Mouse (Mus musculus) stomach, postnatal 0 days (tissue): ENCODE results near the gene Car14. TPM values are rescaled to one million over a fixed set of nuclear protein-coding genes. Genes with fewer than 3 reads are reported as not detected.

Experiments used
- ATAC-seq: fragments of 200-750 bp; cut with Nextera tagmentation; 2 replicates; pipeline ENCODE4 v1.8.0; 2017; ENCODE audit not compliant: low FRiP score, low TSS enrichment
- DNase-seq: peaks from one replicate; pipeline ENCODE4 v3.0.0-alpha.2; 2016; ENCODE audit warnings: low spot score
- H3K27ac ChIP-seq: fragments of 300-500 bp; sonication (generic); replicated peaks from 2 replicates; pipeline ENCODE4 v1.5.1; 2014; ENCODE audit warnings: mild to moderate bottlenecking, control low read depth
- H3K27me3 ChIP-seq: fragments of 300-500 bp; sonication (generic); 2 replicates; pipeline ENCODE4 v1.6.1; 2014; ENCODE audit warnings: low read length; ENCODE audit not compliant: control insufficient read depth, insufficient read depth
- H3K36me3 ChIP-seq: fragments of 300-500 bp; sonication (generic); 2 replicates; pipeline ENCODE4 v1.6.1; 2014; ENCODE audit warnings: low read length, mixed read lengths; ENCODE audit not compliant: control insufficient read depth, insufficient read depth
- H3K4me1 ChIP-seq: fragments of 300-500 bp; sonication (generic); replicated peaks from 2 replicates; pipeline ENCODE4 v1.6.1; 2014; ENCODE audit warnings: antibody characterized with exemption; ENCODE audit not compliant: control insufficient read depth, insufficient read depth
- H3K4me2 ChIP-seq: fragments of 300-500 bp; sonication (generic); replicated peaks from 2 replicates; pipeline ENCODE4 v1.6.1; 2014; ENCODE audit warnings: low read depth, mild to moderate bottlenecking, control low read depth, moderate library complexity
- H3K4me3 ChIP-seq: fragments of 300-500 bp; sonication (generic); 2 replicates; pipeline ENCODE4 v1.5.1; 2014; ENCODE audit warnings: low read depth, low read length, control low read depth
- H3K9ac ChIP-seq: fragments of 300-500 bp; sonication (generic); 2 replicates; pipeline ENCODE4 v1.6.1; 2014; ENCODE audit warnings: mild to moderate bottlenecking, low read length, control low read depth, mixed read lengths
- H3K9me3 ChIP-seq: fragments of 300-500 bp; sonication (generic); 2 replicates; pipeline ENCODE4 v1.6.1; 2016; ENCODE audit warnings: low read length; ENCODE audit not compliant: control insufficient read depth
- CTCF ChIP-seq: IDR thresholded peaks from 2 replicates; pipeline ENCODE4 v1.5.1; 2016; ENCODE audit warnings: antibody characterized with exemption, low read depth, mild to moderate bottlenecking, moderate library complexity
- EP300 ChIP-seq: optimal IDR thresholded peaks from 2 replicates; pipeline ENCODE3; 2016; ENCODE audit warnings: antibody characterized with exemption
- WGBS: fragments of 180-500 bp; shearing (Covaris S2); extraction: QIAGEN DNeasy Blood & Tissue Kit; methylation state at CpG from one replicate; pipeline ENCODE4 v1.1.7; 2014; 5-methylcytosine and 5-hydroxymethylcytosine counted together
- polyA plus RNA-seq: library from polyadenylated mRNA; unstranded; fragments of >200 nt; fragmentation: Nextera tagmentation; extraction: Ambion mirVana; gene quantifications from 2 replicates; pipeline ENCODE4 v1.2.1, GENCODE M21; 2015

The Car14 gene
- polyA plus RNA-seq, 1 experiment from 2014 or later = 0.68 TPM

GRCm38 (mm10) chr3:95866071-95866470 lies 38.4 kb downstream of the Car14 start:
- 87% methylated on average over 5 of the region's 5 CpGs for WGBS
- Histone ChIP-seq H3K27ac (no peak overlapping the region), H3K9ac (no peak overlapping the region), H3K27me3 (no peaks in the 10 kb centered on the region), H3K36me3 (no peaks in the 10 kb centered on the region; the same call in 1 of the 2 replicates), H3K4me3 (no peak overlapping the region), H3K9me3 (no peaks in the 10 kb centered on the region), H3K4me2 (no peak overlapping the region), H3K4me1 (no peaks in the 10 kb centered on the region)
- ATAC-seq (no peak), DNase-seq (no peak)
- TF ChIP-seq EP300 = no peak
- no peak for TF ChIP-seq CTCF

DNA sequence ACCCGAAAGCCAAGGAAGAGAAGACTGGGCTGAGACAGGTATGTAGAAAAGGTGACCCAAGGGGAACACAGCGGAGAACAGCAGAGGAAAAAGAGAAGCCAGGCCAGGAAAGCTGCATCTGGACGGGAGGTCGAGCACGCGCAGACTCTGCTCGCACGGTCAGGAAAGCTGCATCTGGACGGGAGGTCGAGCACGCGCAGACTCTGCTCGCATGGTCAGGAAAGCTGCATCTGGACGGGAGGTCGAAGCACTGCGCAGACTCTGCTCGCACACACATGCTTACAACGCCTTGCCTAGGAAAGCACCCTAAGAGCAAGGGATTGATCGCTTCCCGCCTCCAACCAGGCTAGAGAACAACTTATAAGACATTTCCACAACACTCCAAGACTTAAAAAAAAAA lies 38.9 kb downstream of the Car14 start:
- Histone ChIP-seq H3K27ac (no peak overlapping the region), H3K4me1 (no peaks in the 10 kb centered on the region), H3K9me3 (no peaks in the 10 kb centered on the region), H3K4me2 (no peak overlapping the region), H3K4me3 (no peak overlapping the region), H3K27me3 (no peaks in the 10 kb centered on the region), H3K9ac (no peak overlapping the region), H3K36me3 (no peaks in the 10 kb centered on the region; the same call in 1 of the 2 replicates)
- 92% methylated on average over 20 of the region's 20 CpGs for WGBS
- ATAC-seq (no peak), DNase-seq (no peak)
- TF ChIP-seq CTCF = no peak
- TF ChIP-seq EP300 = no peak

DNA sequence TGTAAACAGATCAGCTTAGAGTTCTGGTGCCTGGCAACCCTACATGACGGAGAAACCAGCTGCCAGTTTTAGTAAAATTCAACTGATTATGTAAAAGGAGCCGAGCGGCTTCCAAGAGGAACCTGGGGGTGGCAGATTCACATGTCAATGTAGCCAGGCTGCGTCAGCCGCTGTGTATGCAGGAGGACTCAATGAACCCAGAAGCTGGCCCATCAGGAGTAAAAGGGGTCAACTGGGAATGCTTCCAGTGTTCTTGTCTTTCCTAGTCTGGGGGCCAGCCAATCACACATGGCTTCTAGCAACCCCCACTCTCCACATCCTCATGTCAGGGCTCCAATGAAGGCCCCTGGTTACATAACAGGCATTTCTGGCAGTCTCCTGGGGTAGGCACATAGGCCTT lies 39.4 kb downstream of the Car14 start:
- ATAC-seq = no peak
- WGBS = 88% methylated on average over 5 of the region's 5 CpGs
- DNase-seq = no peak

DNA sequence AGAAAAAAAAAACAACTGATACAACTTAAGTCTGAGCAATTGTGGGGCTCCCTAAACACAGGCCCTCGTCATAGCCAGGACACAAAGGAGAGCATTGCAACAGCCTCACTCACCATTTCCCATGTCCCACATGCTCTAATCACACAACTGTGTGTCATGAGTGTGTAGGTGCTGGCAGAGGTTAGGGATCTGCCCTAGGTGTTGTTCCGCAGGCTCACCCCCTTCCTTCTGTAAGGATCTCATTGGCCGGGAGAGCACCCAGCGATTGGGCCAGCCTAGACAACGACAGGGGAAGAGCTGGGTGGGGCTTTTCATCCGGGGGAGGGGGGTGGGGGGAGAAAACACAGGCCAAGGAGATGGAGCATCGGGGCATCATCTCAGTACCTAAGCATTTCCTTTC lies 40.9 kb downstream of the Car14 start:
- 62% methylated on average over 7 of the region's 7 CpGs for WGBS

More for the DNA sequence above, 39.4 kb downstream of the Car14 start:
- H3K4me1 ChIP-seq = no peaks in the 10 kb centered on the region
- H3K4me3 ChIP-seq = no peak overlapping the region
- TF ChIP-seq CTCF (no peak), EP300 (no peak)
- H3K9me3 ChIP-seq = no peaks in the 10 kb centered on the region
- no peaks in the 10 kb centered on the region for H3K27me3 ChIP-seq
- H3K9ac ChIP-seq = no peak overlapping the region
- H3K4me2 ChIP-seq = no peak overlapping the region
- no peaks in the 10 kb centered on the region; the same call in 1 of the 2 replicates for H3K36me3 ChIP-seq
- H3K27ac ChIP-seq = no peak overlapping the region

GRCm38 (mm10) chr3:95861796-95862195 lies 42.7 kb downstream of the Car14 start:
- DNase-seq = peak; percentile 66
- WGBS = 49% methylated on average over 2 of the region's 2 CpGs
- ATAC-seq = peak; percentile 77

More for the DNA sequence above, 40.9 kb downstream of the Car14 start:
- H3K4me3 ChIP-seq = no peak overlapping the region
- no peaks in the 10 kb centered on the region for H3K9me3 ChIP-seq
- DNase-seq (no peak), ATAC-seq (no peak)
- no peaks in the 10 kb centered on the region for H3K4me1 ChIP-seq
- no peaks in the 10 kb centered on the region for H3K27me3 ChIP-seq
- no peak overlapping the region for H3K27ac ChIP-seq
- H3K4me2 ChIP-seq = no peak overlapping the region
- TF ChIP-seq CTCF = no peak
- TF ChIP-seq EP300 = no peak
- H3K36me3 ChIP-seq = no peaks in the 10 kb centered on the region; the same call in 1 of the 2 replicates
- H3K9ac ChIP-seq = no peak overlapping the region

GRCm38 (mm10) chr3:95861216-95861615 lies 43.3 kb downstream of the Car14 start:
- H3K27ac ChIP-seq = no peak overlapping the region
- TF ChIP-seq CTCF (peak; percentile 62), EP300 (no peak)
- H3K4me1 ChIP-seq = no peaks in the 10 kb centered on the region
- H3K4me2 ChIP-seq = no peak overlapping the region
- no peaks in the 10 kb centered on the region for H3K9me3 ChIP-seq
- DNase-seq (no peak), ATAC-seq (no peak)
- H3K4me3 ChIP-seq = no peak overlapping the region
- no peaks in the 10 kb centered on the region for H3K27me3 ChIP-seq
- 78% methylated on average over 10 of the region's 10 CpGs for WGBS
- no peak overlapping the region for H3K9ac ChIP-seq
- H3K36me3 ChIP-seq = no peaks in the 10 kb centered on the region; the same call in 1 of the 2 replicates

More at GRCm38 (mm10) chr3:95861796-95862195, 42.7 kb downstream of the Car14 start:
- H3K9ac ChIP-seq = no peak overlapping the region
- H3K27me3 ChIP-seq = no peaks in the 10 kb centered on the region
- no peak overlapping the region for H3K27ac ChIP-seq
- no peaks in the 10 kb centered on the region; the same call in 1 of the 2 replicates for H3K36me3 ChIP-seq
- H3K9me3 ChIP-seq = no peaks in the 10 kb centered on the region
- no peaks in the 10 kb centered on the region for H3K4me1 ChIP-seq
- TF ChIP-seq CTCF (peak; percentile 90), EP300 (no peak)
- H3K4me2 ChIP-seq = no peak overlapping the region
- no peak overlapping the region for H3K4me3 ChIP-seq
